Mouse (Mus musculus): ENCODE results near the gene Mrps12. TPM values are rescaled to one million over a fixed set of nuclear protein-coding genes. Genes with fewer than 3 reads are reported as not detected.

The Mrps12 gene
- polyA plus RNA-seq, 1 experiment from 2014 or later, result 164 TPM

DNA sequence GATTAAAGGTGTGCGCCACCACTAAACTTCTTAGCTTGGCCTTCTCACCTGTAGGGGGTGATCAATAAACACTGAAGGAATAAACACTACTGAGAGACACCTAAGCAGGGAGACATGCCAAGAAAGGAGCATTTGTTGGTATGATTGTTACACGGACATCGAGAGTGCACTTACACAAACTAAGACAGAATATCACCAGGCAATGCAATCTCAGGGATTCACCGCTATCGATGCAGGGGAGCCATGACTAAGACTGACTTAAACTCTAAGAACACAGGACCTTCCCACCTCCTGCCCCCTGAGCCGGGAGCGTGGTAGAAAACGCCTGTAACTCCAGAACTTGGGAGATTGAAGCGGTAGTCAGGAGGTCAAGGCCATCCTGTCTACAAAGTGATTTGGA, 671 bp downstream of the Mrps12 start:
- Histone ChIP-seq H3K4me3 (peak overlapping the region; percentile 74), H3K27ac (replicated peaks) (peak overlapping the region; percentile 95), H3K4me1 (peaks cover 20% of the 10 kb centered on the region), H3K27me3 (replicated peaks; ENCODE audit: low read depth, poor library complexity, severe bottlenecking) (no peaks in the 10 kb centered on the region), H3K9me3 (no peaks in the 10 kb centered on the region), H3K36me3 (replicated peaks) (peaks cover 63% of the 10 kb centered on the region)
- WGBS, result 42% methylated on average over 9 of the region's 9 CpGs
- DNase-seq (ENCODE audit: low spot score), result no peak

GRCm38 (mm10) chr7:28739829-28740228, 1.8 kb downstream of the Mrps12 start:
- no peaks in the 10 kb centered on the region for H3K9me3 ChIP-seq
- H3K27me3 ChIP-seq (replicated peaks; ENCODE audit: low read depth, poor library complexity, severe bottlenecking), result no peaks in the 10 kb centered on the region
- DNase-seq (ENCODE audit: low spot score), result no peak
- H3K36me3 ChIP-seq (replicated peaks), result peaks cover 65% of the 10 kb centered on the region
- H3K4me1 ChIP-seq, result peaks cover 19% of the 10 kb centered on the region
- H3K4me3 ChIP-seq, result peak overlapping the region; percentile 16; the same call in 1 of the 2 replicates
- WGBS, result 94% methylated on average over 21 of the region's 21 CpGs
- H3K27ac ChIP-seq (replicated peaks), result no peak overlapping the region

GRCm38 (mm10) chr7:28735701-28736100, 5.9 kb downstream of the Mrps12 start:
- no peak overlapping the region for H3K27ac ChIP-seq (replicated peaks)

GRCm38 (mm10) chr7:28733211-28733610, 8.4 kb downstream of the Mrps12 start:
- Histone ChIP-seq H3K27me3 (replicated peaks; ENCODE audit: low read depth, poor library complexity, severe bottlenecking) (peaks cover 18% of the 10 kb centered on the region), H3K36me3 (replicated peaks) (peaks cover 45% of the 10 kb centered on the region), H3K4me1 (peaks cover 18% of the 10 kb centered on the region), H3K4me3 (peak overlapping the region; percentile 61), H3K9me3 (peaks cover 13% of the 10 kb centered on the region), H3K27ac (replicated peaks) (peak overlapping the region; percentile 76)
- WGBS, result 6% methylated on average over 11 of the region's 11 CpGs
- no peak for DNase-seq (ENCODE audit: low spot score)

More at GRCm38 (mm10) chr7:28735701-28736100, 5.9 kb downstream of the Mrps12 start:
- H3K4me1 ChIP-seq, result peaks cover 22% of the 10 kb centered on the region
- WGBS, result 80% methylated on average over 6 of the region's 6 CpGs
- H3K9me3 ChIP-seq, result peaks cover 12% of the 10 kb centered on the region
- peaks cover 65% of the 10 kb centered on the region for H3K36me3 ChIP-seq (replicated peaks)
- DNase-seq (ENCODE audit: low spot score), result no peak
- peaks cover 18% of the 10 kb centered on the region for H3K27me3 ChIP-seq (replicated peaks; ENCODE audit: low read depth, poor library complexity, severe bottlenecking)
- H3K4me3 ChIP-seq, result no peak overlapping the region

- peaks cover 18% of the 10 kb centered on the region for H3K27me3 ChIP-seq (replicated peaks; ENCODE audit: low read depth, poor library complexity, severe bottlenecking)
- 3% methylated on average over 58 of the region's 58 CpGs for WGBS
- peak overlapping the region; percentile 61 for H3K4me3 ChIP-seq
- H3K36me3 ChIP-seq (replicated peaks), result peaks cover 38% of the 10 kb centered on the region
- peak overlapping the region; percentile 76 for H3K27ac ChIP-seq (replicated peaks)
- DNase-seq (ENCODE audit: low spot score), result peak; percentile 90
- peaks cover 13% of the 10 kb centered on the region for H3K9me3 ChIP-seq
- H3K4me1 ChIP-seq, result peaks cover 18% of the 10 kb centered on the region
Measured at GRCm38 (mm10) chr7:28732341-28733142, 9.1 kb downstream of the Mrps12 start.

- H3K4me1 ChIP-seq, result peaks cover 7% of the 10 kb centered on the region
- peaks cover 13% of the 10 kb centered on the region for H3K9me3 ChIP-seq
- no peak overlapping the region for H3K27ac ChIP-seq (replicated peaks)
- peak; percentile 24 for DNase-seq (ENCODE audit: low spot score)
- H3K36me3 ChIP-seq (replicated peaks), result peaks cover 23% of the 10 kb centered on the region
- no peak overlapping the region for H3K4me3 ChIP-seq
- H3K27me3 ChIP-seq (replicated peaks; ENCODE audit: low read depth, poor library complexity, severe bottlenecking), result peaks cover 18% of the 10 kb centered on the region
- 57% methylated on average over 10 of the region's 10 CpGs for WGBS
Measured at GRCm38 (mm10) chr7:28727649-28728340, 13.8 kb downstream of the Mrps12 start.

DNA sequence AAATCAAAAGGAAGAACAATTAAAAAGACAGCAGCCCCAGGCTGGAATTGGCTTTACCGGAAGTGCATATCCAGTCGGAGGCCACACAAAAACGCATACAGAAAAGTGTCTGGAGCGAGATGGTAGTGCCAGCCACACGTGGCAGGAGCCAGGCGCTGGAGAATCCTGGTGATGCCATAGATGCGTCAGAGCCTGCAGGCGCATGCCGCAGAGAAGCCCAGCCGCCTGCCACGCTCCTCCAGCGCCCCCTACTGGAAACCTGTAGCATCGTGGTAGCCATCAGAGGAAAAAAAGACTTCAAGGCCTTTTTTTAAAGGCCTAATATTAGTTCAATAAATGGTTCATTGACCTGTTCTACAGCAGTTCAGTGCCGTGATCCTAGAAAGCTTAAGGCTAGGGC, 15.0 kb downstream of the Mrps12 start:
- Histone ChIP-seq H3K36me3 (replicated peaks) (peaks cover 22% of the 10 kb centered on the region), H3K27me3 (replicated peaks; ENCODE audit: low read depth, poor library complexity, severe bottlenecking) (peaks cover 10% of the 10 kb centered on the region), H3K4me3 (no peak overlapping the region), H3K9me3 (peaks cover 10% of the 10 kb centered on the region), H3K4me1 (no peaks in the 10 kb centered on the region), H3K27ac (replicated peaks) (no peak overlapping the region)
- 8% methylated on average over 14 of the region's 14 CpGs for WGBS
- peak; percentile 86 for DNase-seq (ENCODE audit: low spot score)

DNA sequence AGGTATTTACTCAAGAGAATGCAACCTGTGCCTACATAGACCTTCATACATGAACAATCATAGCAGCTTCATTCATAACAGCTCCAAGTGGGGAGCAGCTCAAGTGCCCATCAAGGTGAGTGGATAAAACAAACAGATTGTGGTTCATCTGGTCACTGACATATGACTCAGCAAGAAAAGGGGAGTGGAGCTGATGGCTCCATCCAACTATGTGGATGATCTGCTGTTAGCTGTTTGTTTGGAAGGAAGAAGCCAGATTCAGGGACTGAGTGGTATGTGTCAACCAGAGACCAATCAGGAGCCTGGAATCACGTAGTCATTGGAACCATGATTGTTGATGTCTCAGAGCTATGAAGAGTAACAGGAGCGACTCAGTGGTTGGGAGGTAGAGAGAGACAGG, 17.0 kb downstream of the Mrps12 start:
- 94% methylated on average over 2 of the region's 2 CpGs for WGBS

GRCm38 (mm10) chr7:28722079-28722478, 19.5 kb downstream of the Mrps12 start:
- peaks cover 10% of the 10 kb centered on the region for H3K4me1 ChIP-seq
- 0 out of 2 replicates have a peak, but pooled peaks cover 3% of the 10 kb centered on the region for H3K27me3 ChIP-seq (replicated peaks; ENCODE audit: low read depth, poor library complexity, severe bottlenecking)
- peaks cover 12% of the 10 kb centered on the region for H3K36me3 ChIP-seq (replicated peaks)
- H3K4me3 ChIP-seq, result no peak overlapping the region
- H3K27ac ChIP-seq (replicated peaks), result no peak overlapping the region
- H3K9me3 ChIP-seq, result no peaks in the 10 kb centered on the region
- DNase-seq (ENCODE audit: low spot score), result no peak
- WGBS, result 90% methylated on average over 7 of the region's 7 CpGs

More for the DNA sequence above, 17.0 kb downstream of the Mrps12 start:
- no peak overlapping the region for H3K27ac ChIP-seq (replicated peaks)
- peaks cover 12% of the 10 kb centered on the region for H3K36me3 ChIP-seq (replicated peaks)
- no peaks in the 10 kb centered on the region; the same call in 1 of the 2 replicates for H3K4me1 ChIP-seq
- DNase-seq (ENCODE audit: low spot score), result no peak
- no peaks in the 10 kb centered on the region for H3K27me3 ChIP-seq (replicated peaks; ENCODE audit: low read depth, poor library complexity, severe bottlenecking)
- H3K4me3 ChIP-seq, result no peak overlapping the region
- H3K9me3 ChIP-seq, result no peaks in the 10 kb centered on the region

DNA sequence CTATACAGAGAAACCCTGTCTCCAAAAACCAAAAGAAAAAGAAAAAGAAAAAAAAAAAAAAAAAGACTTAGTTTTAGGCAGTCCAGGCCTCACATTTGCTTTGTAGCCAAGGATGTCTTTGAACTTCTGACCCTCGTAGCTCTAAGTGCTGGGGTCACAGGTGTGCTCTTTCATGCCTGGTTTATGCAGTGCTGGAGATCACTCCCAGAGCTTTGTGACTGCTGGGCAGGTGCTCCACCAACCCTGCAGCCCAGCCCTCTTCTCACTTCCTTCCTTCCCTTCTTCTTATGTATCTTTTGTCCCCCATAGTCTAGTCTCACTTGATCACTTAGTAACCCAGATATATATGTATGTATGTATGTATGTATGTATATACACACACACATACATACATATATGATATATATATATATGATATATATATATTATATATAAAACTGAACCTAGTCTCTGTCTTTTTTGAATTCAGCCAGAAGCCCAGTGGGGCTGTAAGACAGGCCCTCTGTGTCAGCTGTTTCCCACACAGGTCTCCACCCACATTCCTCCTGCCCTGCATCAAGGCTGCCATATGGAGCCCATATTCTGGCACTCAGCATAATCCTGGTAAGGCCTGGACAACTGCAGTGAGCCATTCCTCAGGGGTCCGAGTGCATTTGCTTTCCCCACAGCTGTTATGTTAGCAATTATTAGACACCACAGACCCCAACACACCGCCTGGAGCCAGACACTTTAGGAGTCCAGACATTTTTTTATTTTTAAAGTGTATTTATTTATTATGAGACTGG, 20.7 kb downstream of the Mrps12 start:
- peaks cover 12% of the 10 kb centered on the region for H3K36me3 ChIP-seq (replicated peaks)
- no peaks in the 10 kb centered on the region for H3K9me3 ChIP-seq
- 66% methylated on average over 3 of the region's 3 CpGs for WGBS
- 0 out of 2 replicates have a peak, but pooled peaks cover 3% of the 10 kb centered on the region for H3K27me3 ChIP-seq (replicated peaks; ENCODE audit: low read depth, poor library complexity, severe bottlenecking)
- DNase-seq (ENCODE audit: low spot score), result peak; percentile 42
- no peak overlapping the region for H3K4me3 ChIP-seq
- peaks cover 21% of the 10 kb centered on the region for H3K4me1 ChIP-seq
- no peak overlapping the region for H3K27ac ChIP-seq (replicated peaks)

DNA sequence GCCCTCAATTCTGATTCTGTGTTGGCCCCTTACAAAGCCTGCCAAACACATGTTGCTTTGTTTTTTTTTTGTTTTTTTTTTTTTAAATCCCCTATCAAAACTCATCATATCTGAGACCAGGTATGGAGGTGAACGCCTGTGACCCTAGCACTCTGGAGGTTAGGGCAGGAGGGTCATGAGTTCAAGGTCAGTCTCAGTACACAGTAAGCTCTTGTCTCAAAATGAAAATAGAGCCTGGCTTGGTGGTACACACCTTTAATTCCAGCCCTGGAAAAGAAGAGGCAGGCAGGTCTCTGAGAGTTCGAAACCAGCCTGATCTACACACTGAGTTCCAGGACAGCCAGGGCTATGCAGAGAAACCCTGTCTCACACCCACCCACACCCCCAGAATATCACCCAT, 22.0 kb downstream of the Mrps12 start:
- 85% methylated on average over 2 of the region's 2 CpGs for WGBS
- Histone ChIP-seq H3K4me1 (peaks cover 23% of the 10 kb centered on the region), H3K4me3 (no peak overlapping the region)

DNA sequence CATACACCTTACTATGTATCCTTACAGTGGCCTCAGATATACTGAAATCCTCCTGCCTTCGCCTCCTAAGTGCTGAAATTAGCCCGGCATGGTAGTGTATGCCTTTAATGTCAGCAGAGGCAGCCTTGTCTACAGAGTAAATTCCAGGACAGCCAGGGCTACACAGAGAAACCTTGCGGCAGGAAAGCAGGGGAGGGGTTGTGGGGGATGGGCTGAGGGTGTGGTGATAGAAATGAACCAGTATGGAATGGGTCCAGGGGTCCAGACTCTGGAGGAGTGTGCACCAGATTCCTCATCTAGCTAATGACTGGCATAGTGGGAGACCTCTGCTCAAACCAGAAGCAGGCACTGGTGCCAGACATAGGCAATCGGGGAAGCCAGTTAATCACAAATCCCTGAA, 22.5 kb downstream of the Mrps12 start:
- Histone ChIP-seq H3K27ac (replicated peaks) (no peak overlapping the region), H3K4me1 (peaks cover 23% of the 10 kb centered on the region), H3K27me3 (replicated peaks; ENCODE audit: low read depth, poor library complexity, severe bottlenecking) (peaks cover 13% of the 10 kb centered on the region; the same call in 1 of the 2 replicates), H3K9me3 (no peaks in the 10 kb centered on the region), H3K4me3 (no peak overlapping the region), H3K36me3 (replicated peaks) (peaks cover 1% of the 10 kb centered on the region)
- WGBS, result 51% methylated on average over 4 of the region's 4 CpGs
- no peak for DNase-seq (ENCODE audit: low spot score)

More for the DNA sequence above, 22.0 kb downstream of the Mrps12 start:
- Histone ChIP-seq H3K27ac (replicated peaks) (no peak overlapping the region), H3K36me3 (replicated peaks) (peaks cover 6% of the 10 kb centered on the region), H3K27me3 (replicated peaks; ENCODE audit: low read depth, poor library complexity, severe bottlenecking) (peaks cover 10% of the 10 kb centered on the region; the same call in 1 of the 2 replicates), H3K9me3 (no peaks in the 10 kb centered on the region)
- no peak for DNase-seq (ENCODE audit: low spot score)

All from embryonic facial prominence, embryonic 10.5 days (tissue).